Mouse (Mus musculus) kidney, postnatal 0 days (tissue): ENCODE measurements around the gene Jun. TPM values are rescaled to one million over a fixed set of nuclear protein-coding genes. Genes with fewer than 3 reads are reported as not detected.

Experiments
- ATAC-seq: fragments of 200-750 bp; cut with Nextera tagmentation; replicated peaks from 2 replicates; pipeline ENCODE4 v1.8.0; 2017; ENCODE audit warnings: low read depth, moderate number of reproducible peaks, moderate TSS enrichment, moderate library complexity; ENCODE audit not compliant: low FRiP score
- DNase-seq: peaks from one replicate; pipeline ENCODE4 v3.0.0-alpha.2; 2016; ENCODE audit warnings: low spot score
- H3K27ac ChIP-seq: fragments of 300-500 bp; sonication (generic); 2 replicates; pipeline ENCODE4 v1.5.1; 2014; ENCODE audit warnings: mild to moderate bottlenecking
- H3K27me3 ChIP-seq: fragments of 300-500 bp; sonication (generic); 2 replicates; pipeline ENCODE4 v1.6.1; 2014; ENCODE audit warnings: low read length, mixed read lengths; ENCODE audit not compliant: insufficient read depth
- H3K36me3 ChIP-seq: fragments of 300-500 bp; sonication (generic); 2 replicates; pipeline ENCODE4 v1.6.1; 2014; ENCODE audit warnings: low read length, mixed read lengths; ENCODE audit not compliant: insufficient read depth
- H3K4me1 ChIP-seq: fragments of 300-500 bp; sonication (generic); replicated peaks from 2 replicates; pipeline ENCODE4 v1.6.1; 2014; ENCODE audit warnings: antibody characterized with exemption, low read length, mixed read lengths; ENCODE audit not compliant: insufficient read depth
- H3K4me2 ChIP-seq: fragments of 300-500 bp; sonication (generic); 2 replicates; pipeline ENCODE4 v1.6.1; 2014; ENCODE audit warnings: mild to moderate bottlenecking, low read length, moderate library complexity, mixed read lengths
- H3K4me3 ChIP-seq: fragments of 300-500 bp; sonication (generic); replicated peaks from 2 replicates; pipeline ENCODE4 v1.5.1; 2014; ENCODE audit warnings: low read depth, low read length
- H3K9ac ChIP-seq: fragments of 300-500 bp; sonication (generic); 2 replicates; pipeline ENCODE4 v1.6.1; 2014; ENCODE audit warnings: low read depth, low read length
- H3K9me3 ChIP-seq: fragments of 300-500 bp; sonication (generic); replicated peaks from 2 replicates; pipeline ENCODE4 v1.6.1; 2016; ENCODE audit warnings: low read length, inconsistent platforms, mixed read lengths
- CTCF ChIP-seq: IDR thresholded peaks from 2 replicates; pipeline ENCODE4 v1.5.1; 2016; ENCODE audit warnings: antibody characterized with exemption, low read depth, mild to moderate bottlenecking, moderate library complexity
- WGBS: fragments of 180-500 bp; shearing (Covaris S2); extraction: QIAGEN DNeasy Blood & Tissue Kit; methylation state at CpG from one replicate; pipeline ENCODE4 v1.1.7; 2014; 5-methylcytosine and 5-hydroxymethylcytosine counted together
- polyA plus RNA-seq: library from polyadenylated mRNA; unstranded; fragments of >200 nt; fragmentation: Nextera tagmentation; extraction: Ambion mirVana; gene quantifications from 2 replicates; pipeline ENCODE4 v1.2.1, GENCODE M21; 2015

Jun gene
- polyA plus RNA-seq, 1 experiment from 2014 or later, result 55.1 TPM

GRCm38 (mm10) chr4:94999249-94999648 is 52.8 kb downstream of the Jun start:
- DNase-seq, result peak; percentile 39
- Histone ChIP-seq H3K27me3 (no peaks in the 10 kb centered on the region), H3K27ac (no peak overlapping the region), H3K4me3 (no peak overlapping the region), H3K9ac (no peak overlapping the region), H3K36me3 (no peaks in the 10 kb centered on the region), H3K9me3 (no peaks in the 10 kb centered on the region), H3K4me2 (no peak overlapping the region), H3K4me1 (no peaks in the 10 kb centered on the region)
- peak; percentile 51; the same call in 1 of the 2 replicates for TF ChIP-seq CTCF
- WGBS, result 36% methylated on average over 3 of the region's 3 CpGs
- no peak for ATAC-seq

Other genes starting within 250 kb of the Jun start
- gene Eqtn, start 123.4 kb downstream of the Jun start, polyA plus RNA-seq, result 0.13 TPM in 1 of 2 replicates, not detected in the other
- 19.7 and 19.8 TPM in 2 replicates for gene Mysm1, start 73.1 kb downstream of the Jun start, polyA plus RNA-seq